Mouse (Mus musculus) lung, postnatal 25 days (tissue): ENCODE results near the gene Nol12.

Source experiments
- DNase-seq: peaks from one replicate; pipeline ENCODE4 v3.0.0; 2022; ENCODE audit warnings: low spot score

Gene Nol12

GRCm38 (mm10) chr15:78990970-78991525 lies 56.3 kb downstream of the Nol12 start:
- no peak for DNase-seq

- DNase-seq = no peak
These were observed 57.5 kb downstream of the Nol12 start for GRCm38 (mm10) chr15:78992235-78992634.

- no peak for DNase-seq
These were observed 58.2 kb downstream of the Nol12 start for GRCm38 (mm10) chr15:78992925-78993324.
